Mouse (Mus musculus): ENCODE data around the gene Tenm4. TPM values are rescaled to one million over a fixed set of nuclear protein-coding genes. Genes with fewer than 3 reads are reported as not detected.

The Tenm4 gene
- polyA plus RNA-seq, 1 experiment from 2014 or later, result 16.8 TPM

DNA sequence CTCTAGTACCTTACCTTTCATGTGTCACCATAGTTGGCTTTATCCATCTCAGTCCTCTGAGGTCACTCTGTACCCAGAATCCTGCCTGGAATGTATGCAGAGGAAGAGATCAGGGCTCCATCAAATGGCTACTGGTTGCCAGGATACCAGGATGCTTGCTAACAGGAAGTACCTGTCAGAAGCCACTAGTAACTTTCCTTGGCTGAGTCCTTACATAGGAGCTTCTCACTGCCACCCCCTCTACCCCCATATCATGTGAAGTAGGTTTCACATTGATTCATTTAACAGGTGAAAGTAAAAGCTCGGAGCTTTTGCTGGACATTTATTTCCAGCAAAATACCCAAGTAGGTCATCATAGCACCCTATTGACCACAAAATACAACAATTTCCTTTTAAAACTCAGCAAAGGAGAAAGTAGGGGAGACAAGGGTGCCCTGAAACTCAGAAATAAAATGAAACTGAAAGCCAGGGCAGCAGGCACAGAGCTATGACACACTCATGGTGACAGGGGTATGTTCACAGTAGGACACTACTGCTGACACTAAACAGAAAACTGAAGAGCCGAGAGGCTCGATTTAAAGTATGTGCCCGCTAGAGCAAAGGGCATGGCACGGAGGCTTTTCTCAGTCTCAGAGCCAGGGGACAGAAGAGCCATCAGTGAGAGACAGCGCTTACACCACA lies 647.3 kb downstream of the Tenm4 start:
- Histone ChIP-seq H3K4me3 (no peak overlapping the region), H3K9me3 (no peaks in the 10 kb centered on the region), H3K36me3 (no peaks in the 10 kb centered on the region), H3K27ac (no peak overlapping the region), H3K27me3 (ENCODE audit: insufficient read depth, poor library complexity, severe bottlenecking) (0 out of 2 replicates have a peak, but pooled peaks cover 3% of the 10 kb centered on the region), H3K4me1 (peaks cover 12% of the 10 kb centered on the region)
- no peak for DNase-seq (ENCODE audit: low spot score)
- WGBS, result 88% methylated on average over 6 of the region's 6 CpGs

DNA sequence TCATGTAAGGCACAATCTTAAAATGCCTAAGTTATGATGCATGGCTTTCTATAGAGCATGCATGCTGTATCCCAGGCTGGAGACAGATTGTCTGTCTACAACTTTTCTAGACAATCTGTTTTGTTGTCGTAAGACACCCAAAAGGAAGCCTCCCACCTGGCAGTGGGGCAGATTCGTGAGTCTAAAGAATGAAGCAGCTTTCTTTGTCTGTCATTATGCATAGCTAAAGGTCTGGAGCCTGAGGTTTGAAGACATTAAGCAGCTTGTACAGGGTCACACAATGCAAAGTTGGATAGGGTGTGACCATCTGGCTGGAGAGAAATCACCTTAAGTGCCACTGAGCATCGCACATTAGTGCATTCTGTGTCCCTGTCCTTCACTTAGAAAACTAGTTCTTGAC lies 648.5 kb downstream of the Tenm4 start:
- H3K27me3 ChIP-seq (ENCODE audit: insufficient read depth, poor library complexity, severe bottlenecking), result 0 out of 2 replicates have a peak, but pooled peaks cover 3% of the 10 kb centered on the region
- no peak overlapping the region for H3K27ac ChIP-seq
- no peak for DNase-seq (ENCODE audit: low spot score)
- H3K4me3 ChIP-seq, result no peak overlapping the region
- no peaks in the 10 kb centered on the region; the same call in 1 of the 2 replicates for H3K36me3 ChIP-seq
- no peaks in the 10 kb centered on the region for H3K9me3 ChIP-seq
- 75% methylated on average over 3 of the region's 3 CpGs for WGBS
- peaks cover 11% of the 10 kb centered on the region for H3K4me1 ChIP-seq

DNA sequence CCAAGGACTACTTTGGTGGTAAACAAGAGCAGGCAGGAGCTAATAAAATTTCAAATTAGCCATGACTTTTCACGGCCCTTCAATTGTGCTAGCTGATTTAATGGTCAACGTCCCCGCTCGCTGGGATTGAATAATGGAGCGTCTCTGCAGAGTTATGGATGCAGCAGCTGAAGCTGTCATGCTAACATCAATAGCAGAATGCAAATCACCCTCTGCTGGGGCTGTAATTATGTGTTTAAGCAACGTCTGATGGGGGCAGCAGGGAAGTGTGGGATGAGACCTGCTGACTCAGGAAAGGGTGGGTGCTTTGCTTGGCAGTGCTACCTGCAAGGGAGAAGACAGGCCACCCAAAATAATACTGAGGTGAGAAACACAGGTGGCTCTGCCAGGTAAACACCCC lies 649.3 kb downstream of the Tenm4 start:
- Histone ChIP-seq H3K27me3 (ENCODE audit: insufficient read depth, poor library complexity, severe bottlenecking) (0 out of 2 replicates have a peak, but pooled peaks cover 3% of the 10 kb centered on the region), H3K4me3 (no peak overlapping the region), H3K36me3 (no peaks in the 10 kb centered on the region; the same call in 1 of the 2 replicates), H3K27ac (no peak overlapping the region), H3K9me3 (no peaks in the 10 kb centered on the region), H3K4me1 (peaks cover 11% of the 10 kb centered on the region)
- 86% methylated on average over 6 of the region's 6 CpGs for WGBS
- no peak for DNase-seq (ENCODE audit: low spot score)

DNA sequence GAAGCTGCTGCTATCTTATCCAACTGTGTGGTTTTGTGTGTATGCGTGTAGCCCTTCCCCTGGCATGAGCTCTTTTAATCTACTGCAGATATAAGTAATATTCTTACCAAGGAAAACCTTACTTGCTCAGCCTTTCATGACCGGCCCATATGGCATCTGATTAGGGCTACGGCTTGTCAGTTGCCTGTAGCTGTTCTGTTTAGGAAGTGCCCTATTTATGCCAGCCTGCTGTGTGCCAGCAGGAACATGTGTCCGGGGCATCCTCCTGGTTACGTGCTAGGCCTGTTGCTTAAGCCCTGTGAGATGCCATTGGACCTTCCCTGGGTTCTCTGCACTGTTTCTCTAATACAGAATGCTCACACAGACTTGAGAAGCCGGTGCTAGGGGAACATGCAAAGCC lies 655.1 kb downstream of the Tenm4 start:
- Histone ChIP-seq H3K4me1 (no peaks in the 10 kb centered on the region), H3K27ac (no peak overlapping the region), H3K9me3 (0 out of 2 replicates have a peak, but pooled peaks cover 4% of the 10 kb centered on the region), H3K4me3 (no peak overlapping the region), H3K27me3 (ENCODE audit: insufficient read depth, poor library complexity, severe bottlenecking) (0 out of 2 replicates have a peak, but pooled peaks cover 3% of the 10 kb centered on the region), H3K36me3 (peaks cover 12% of the 10 kb centered on the region)
- WGBS, result 82% methylated on average over 6 of the region's 6 CpGs
- no peak for DNase-seq (ENCODE audit: low spot score)

DNA sequence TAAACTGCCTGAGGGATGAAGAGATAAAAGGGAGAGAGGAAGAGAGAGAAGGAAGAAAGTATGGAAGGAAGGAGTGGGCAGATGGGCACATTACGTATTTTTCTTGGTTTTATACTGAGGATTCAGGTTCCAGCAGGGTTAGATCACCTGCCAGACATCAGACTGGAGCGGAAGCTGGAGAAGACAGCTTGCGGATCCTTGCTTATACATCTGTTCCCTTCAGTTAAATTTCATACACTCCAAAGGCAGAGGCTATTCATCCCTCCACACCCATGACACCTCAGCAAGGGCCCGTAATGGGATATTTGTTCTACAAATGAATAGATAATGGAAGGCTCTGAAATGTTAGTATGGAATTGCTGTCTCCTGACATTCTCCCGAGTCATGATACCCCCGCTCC lies 655.6 kb downstream of the Tenm4 start:
- peaks cover 12% of the 10 kb centered on the region for H3K36me3 ChIP-seq
- H3K4me1 ChIP-seq, result no peaks in the 10 kb centered on the region
- H3K4me3 ChIP-seq, result no peak overlapping the region
- WGBS, result 90% methylated on average over 6 of the region's 6 CpGs
- no peak overlapping the region for H3K27ac ChIP-seq
- H3K9me3 ChIP-seq, result 0 out of 2 replicates have a peak, but pooled peaks cover 4% of the 10 kb centered on the region
- no peak for DNase-seq (ENCODE audit: low spot score)
- 0 out of 2 replicates have a peak, but pooled peaks cover 3% of the 10 kb centered on the region for H3K27me3 ChIP-seq (ENCODE audit: insufficient read depth, poor library complexity, severe bottlenecking)

DNA sequence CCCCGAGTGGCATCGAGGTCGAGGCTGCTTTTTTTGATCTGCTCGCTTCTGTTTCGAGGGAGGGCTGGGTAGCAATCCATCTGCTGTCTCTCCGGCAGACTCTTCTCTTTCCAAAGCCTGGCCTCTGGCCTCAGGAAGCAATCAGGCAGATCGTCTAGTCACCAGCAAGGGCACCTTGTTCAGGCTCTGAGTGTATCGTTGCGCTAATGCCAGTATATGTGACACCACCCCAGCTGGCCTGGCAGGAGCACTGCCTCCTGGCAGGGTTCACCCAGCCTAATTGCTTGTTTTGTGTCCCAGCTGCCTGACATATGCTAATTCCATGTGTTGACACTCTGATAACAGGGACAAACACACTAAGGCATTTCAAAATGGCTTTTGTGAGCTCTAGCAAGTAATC lies 661.5 kb downstream of the Tenm4 start:
- peaks cover 13% of the 10 kb centered on the region for H3K36me3 ChIP-seq
- WGBS, result 32% methylated on average over 9 of the region's 9 CpGs
- H3K27me3 ChIP-seq (ENCODE audit: insufficient read depth, poor library complexity, severe bottlenecking), result 0 out of 2 replicates have a peak, but pooled peaks cover 4% of the 10 kb centered on the region
- no peak for DNase-seq (ENCODE audit: low spot score)
- no peak overlapping the region for H3K4me3 ChIP-seq
- H3K9me3 ChIP-seq, result 0 out of 2 replicates have a peak, but pooled peaks cover 4% of the 10 kb centered on the region
- no peak overlapping the region for H3K27ac ChIP-seq
- no peaks in the 10 kb centered on the region for H3K4me1 ChIP-seq

DNA sequence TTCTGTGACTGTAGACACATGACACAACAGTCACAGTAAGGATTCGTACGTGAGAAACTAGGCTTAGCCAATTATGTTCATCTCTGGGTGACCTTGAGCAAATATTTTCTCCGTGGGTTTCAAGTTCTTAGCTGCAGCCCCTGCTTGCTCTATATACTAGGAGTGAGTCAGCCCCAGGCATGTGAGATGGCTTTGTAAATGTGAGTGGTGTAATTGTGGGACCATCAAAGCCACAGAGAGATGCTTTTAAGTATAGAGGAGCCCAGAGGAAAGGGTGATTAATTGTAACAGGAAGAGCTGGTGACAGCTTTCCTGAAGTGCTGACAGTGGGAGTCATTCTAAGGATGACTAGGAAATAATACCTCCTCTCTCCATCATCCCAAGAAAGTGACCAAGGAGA lies 662.0 kb downstream of the Tenm4 start:
- Histone ChIP-seq H3K27ac (no peak overlapping the region), H3K36me3 (peaks cover 9% of the 10 kb centered on the region; the same call in 1 of the 2 replicates), H3K4me3 (no peak overlapping the region), H3K9me3 (0 out of 2 replicates have a peak, but pooled peaks cover under 1% of the 10 kb centered on the region), H3K27me3 (ENCODE audit: insufficient read depth, poor library complexity, severe bottlenecking) (0 out of 2 replicates have a peak, but pooled peaks cover 4% of the 10 kb centered on the region), H3K4me1 (no peaks in the 10 kb centered on the region)
- DNase-seq (ENCODE audit: low spot score), result no peak
- WGBS, result 60% methylated on average over 3 of the region's 3 CpGs

DNA sequence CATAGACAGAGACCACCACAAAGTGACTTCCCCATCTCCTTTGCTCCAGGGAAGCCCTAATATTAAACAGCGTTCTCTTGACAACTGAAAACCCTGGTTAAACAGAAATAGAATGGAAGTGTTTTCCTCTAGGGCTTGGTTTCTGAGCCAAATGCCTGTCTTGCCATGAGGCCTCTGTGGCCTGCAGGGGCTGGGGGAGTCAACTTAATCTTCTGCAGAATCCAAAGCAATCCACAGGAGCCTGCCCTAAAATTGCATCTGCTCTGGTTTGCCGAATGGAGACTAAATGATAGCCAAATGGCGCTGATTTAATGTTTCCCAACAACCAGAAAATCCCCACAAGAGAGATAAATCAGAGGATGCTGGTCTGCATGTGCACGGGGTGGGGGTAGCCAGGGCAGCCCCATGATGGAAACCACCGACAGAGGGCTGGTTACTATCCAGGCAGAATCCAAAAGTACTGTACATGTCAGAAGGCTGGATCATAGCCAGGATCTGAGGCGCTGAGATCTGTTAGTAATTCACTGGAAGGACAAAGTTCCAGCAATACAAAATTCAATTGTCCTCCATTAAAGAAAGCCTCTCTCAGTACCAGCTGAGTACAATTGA lies 663.7 kb downstream of the Tenm4 start:
- H3K27ac ChIP-seq, result no peak overlapping the region
- no peak for DNase-seq (ENCODE audit: low spot score)
- 0 out of 2 replicates have a peak, but pooled peaks cover 4% of the 10 kb centered on the region for H3K27me3 ChIP-seq (ENCODE audit: insufficient read depth, poor library complexity, severe bottlenecking)
- H3K4me1 ChIP-seq, result no peaks in the 10 kb centered on the region
- no peak overlapping the region for H3K4me3 ChIP-seq
- no peaks in the 10 kb centered on the region for H3K9me3 ChIP-seq
- 71% methylated on average over 6 of the region's 6 CpGs for WGBS
- peaks cover 10% of the 10 kb centered on the region; the same call in 1 of the 2 replicates for H3K36me3 ChIP-seq

DNA sequence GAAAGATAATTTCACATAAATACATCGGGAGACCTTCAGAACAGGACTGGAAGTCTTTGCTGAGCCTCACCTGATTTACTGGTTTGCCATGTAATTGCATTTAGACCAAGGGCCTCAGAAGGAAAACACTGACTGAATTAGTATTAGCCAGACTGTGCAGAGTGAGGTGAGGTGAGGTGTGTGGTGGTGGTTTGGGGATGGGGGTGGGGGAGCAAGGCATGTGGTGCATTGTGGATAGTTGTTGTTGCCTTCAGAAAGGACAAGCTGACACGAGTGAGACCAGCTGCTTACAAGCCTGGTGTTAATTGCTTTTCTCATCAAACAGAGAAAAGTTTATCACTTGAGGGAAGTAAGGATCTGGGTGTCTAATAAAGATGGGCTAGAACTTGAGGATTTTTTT lies 664.3 kb downstream of the Tenm4 start:
- Histone ChIP-seq H3K9me3 (no peaks in the 10 kb centered on the region), H3K27ac (no peak overlapping the region), H3K36me3 (peaks cover 10% of the 10 kb centered on the region; the same call in 1 of the 2 replicates), H3K4me1 (no peaks in the 10 kb centered on the region), H3K4me3 (no peak overlapping the region), H3K27me3 (ENCODE audit: insufficient read depth, poor library complexity, severe bottlenecking) (0 out of 2 replicates have a peak, but pooled peaks cover 4% of the 10 kb centered on the region)
- WGBS, result 62% methylated on average over 2 of the region's 2 CpGs
- DNase-seq (ENCODE audit: low spot score), result no peak

DNA sequence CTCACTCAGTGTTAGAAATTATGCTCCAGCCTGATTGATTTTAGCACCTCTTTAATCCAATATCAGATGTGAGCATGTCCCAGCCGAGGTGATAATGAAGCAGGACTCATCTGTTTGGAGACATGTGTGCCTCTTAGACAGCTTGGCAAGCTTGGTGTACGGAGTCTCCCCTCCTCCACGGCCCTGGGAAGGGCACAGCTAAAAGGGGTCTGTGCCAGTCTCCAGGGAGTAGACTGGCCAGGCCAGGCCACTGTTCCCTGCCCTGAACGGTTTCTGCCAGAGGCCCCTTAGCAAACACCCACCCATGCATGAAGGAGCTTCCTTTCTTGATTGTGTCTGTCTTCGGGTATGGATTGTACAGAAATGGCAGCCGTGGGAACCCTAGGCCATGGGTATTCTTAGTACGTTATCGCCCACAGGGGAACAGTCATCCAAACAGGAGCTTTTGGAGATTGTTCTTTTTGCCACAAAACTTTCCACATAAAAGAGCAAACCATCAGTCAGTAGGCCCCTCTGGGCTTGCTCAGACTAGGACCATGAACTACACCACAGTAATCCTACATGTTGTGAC lies 667.3 kb downstream of the Tenm4 start:
- Histone ChIP-seq H3K9me3 (no peaks in the 10 kb centered on the region), H3K36me3 (peaks cover 5% of the 10 kb centered on the region; the same call in 1 of the 2 replicates), H3K4me3 (no peak overlapping the region), H3K27me3 (ENCODE audit: insufficient read depth, poor library complexity, severe bottlenecking) (0 out of 2 replicates have a peak, but pooled peaks cover 4% of the 10 kb centered on the region), H3K4me1 (no peaks in the 10 kb centered on the region), H3K27ac (no peak overlapping the region)
- WGBS, result 81% methylated on average over 8 of the region's 8 CpGs
- no peak for DNase-seq (ENCODE audit: low spot score)

DNA sequence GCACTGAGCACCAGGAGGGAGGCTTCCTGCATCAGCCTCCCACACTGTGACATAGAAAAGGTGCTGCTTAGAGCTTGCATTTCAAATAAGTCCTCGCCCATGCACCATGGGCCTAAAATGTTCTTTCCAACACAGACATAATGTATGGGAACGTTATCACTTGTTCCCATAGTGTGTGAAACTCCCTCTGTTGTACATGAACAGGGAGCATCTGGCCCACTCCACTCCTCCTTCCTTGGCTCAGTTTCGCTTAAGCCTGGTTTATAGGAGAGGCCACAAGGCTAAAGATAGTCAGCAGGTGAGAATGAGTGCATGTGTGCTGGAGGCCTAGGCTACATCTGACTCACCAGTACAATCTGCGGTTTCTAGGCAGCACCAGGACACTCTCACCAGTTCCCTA lies 667.9 kb downstream of the Tenm4 start:
- 0 out of 2 replicates have a peak, but pooled peaks cover 4% of the 10 kb centered on the region for H3K27me3 ChIP-seq (ENCODE audit: insufficient read depth, poor library complexity, severe bottlenecking)
- peaks cover 3% of the 10 kb centered on the region; the same call in 1 of the 2 replicates for H3K4me1 ChIP-seq
- no peaks in the 10 kb centered on the region for H3K9me3 ChIP-seq
- WGBS, result 84% methylated on average over 4 of the region's 4 CpGs
- no peak overlapping the region for H3K27ac ChIP-seq
- no peak overlapping the region for H3K4me3 ChIP-seq
- H3K36me3 ChIP-seq, result peaks cover 5% of the 10 kb centered on the region; the same call in 1 of the 2 replicates
- DNase-seq (ENCODE audit: low spot score), result no peak

DNA sequence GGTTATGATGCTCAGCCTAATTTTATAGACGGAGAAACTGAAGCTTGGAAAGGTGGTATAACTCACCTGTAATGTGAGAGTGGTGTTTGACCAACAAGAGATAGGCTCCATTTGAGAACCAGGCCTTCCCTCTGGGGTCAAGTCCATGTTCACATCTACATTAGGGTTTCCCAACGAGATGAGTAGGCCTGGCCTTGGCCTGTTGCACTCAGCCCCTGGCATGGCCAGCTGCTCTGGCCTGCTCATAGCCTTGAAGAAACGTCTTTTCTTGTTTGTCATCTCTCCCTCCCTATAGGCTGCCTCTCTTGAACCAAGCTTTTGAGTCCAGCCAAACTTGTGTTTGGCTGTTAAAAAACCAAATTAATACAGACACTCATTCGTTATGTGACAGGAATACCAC lies 668.5 kb downstream of the Tenm4 start:
- Histone ChIP-seq H3K4me1 (peaks cover 8% of the 10 kb centered on the region; the same call in 1 of the 2 replicates), H3K9me3 (no peaks in the 10 kb centered on the region), H3K4me3 (no peak overlapping the region), H3K36me3 (peaks cover 5% of the 10 kb centered on the region; the same call in 1 of the 2 replicates), H3K27me3 (ENCODE audit: insufficient read depth, poor library complexity, severe bottlenecking) (0 out of 2 replicates have a peak, but pooled peaks cover 3% of the 10 kb centered on the region), H3K27ac (no peak overlapping the region)
- WGBS, result 80% methylated on average over 4 of the region's 4 CpGs
- DNase-seq (ENCODE audit: low spot score), result no peak

Data from heart, embryonic 10.5 days (tissue).